Mouse (Mus musculus) layer of hippocampus, adult 9-10 months (tissue): Measurements from ENCODE around the gene Vmn2r28.
"Not testable (repeated sequence)": the region's sequence is repeated elsewhere in the genome, so short reads cannot be mapped to it uniquely, and the experiment has no call there.

Source experiments
- DNase-seq: peaks from one replicate; pipeline ENCODE4 v3.0.0; 2022; ENCODE audit warnings: low spot score

The Vmn2r28 gene

GRCm38 (mm10) chr7:5493856-5494255 lies at the start of gene Vmn2r28:
Gene Vmn2r28 (minus strand): TSS chr7:5493956.
- not testable (repeated sequence) for DNase-seq

DNA sequence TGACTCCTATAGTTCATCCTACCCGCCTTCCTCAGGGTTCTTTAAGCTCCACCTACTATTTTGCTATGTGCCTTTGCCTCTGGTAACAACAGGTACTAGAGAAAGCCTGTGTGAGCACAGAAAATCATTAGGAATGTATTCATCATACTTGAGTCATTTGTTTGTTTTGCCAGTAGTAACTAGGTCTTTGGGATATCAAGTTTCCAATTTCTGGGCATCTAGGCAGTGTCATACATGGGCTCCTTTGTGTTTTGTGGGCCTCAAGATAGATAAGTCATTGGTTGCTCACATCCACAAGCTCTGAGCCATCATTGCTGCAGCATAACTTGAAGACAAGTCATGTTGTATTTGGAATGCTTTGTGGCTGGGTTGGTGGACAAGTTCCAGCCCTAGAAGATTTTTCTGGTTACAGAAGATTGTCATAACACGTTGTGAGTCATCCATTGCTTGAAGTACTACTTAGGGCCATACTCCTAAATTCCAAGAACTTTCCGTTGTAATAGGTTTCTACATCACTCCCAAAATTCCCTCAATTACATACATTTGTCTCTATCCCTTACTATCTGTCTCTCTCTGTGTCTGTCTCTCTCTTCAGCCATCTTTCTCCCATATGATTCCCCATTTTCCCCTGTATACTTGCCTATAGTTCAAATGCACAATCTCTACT lies 47.1 kb upstream of the Vmn2r28 start:
- DNase-seq = not testable (repeated sequence)

DNA sequence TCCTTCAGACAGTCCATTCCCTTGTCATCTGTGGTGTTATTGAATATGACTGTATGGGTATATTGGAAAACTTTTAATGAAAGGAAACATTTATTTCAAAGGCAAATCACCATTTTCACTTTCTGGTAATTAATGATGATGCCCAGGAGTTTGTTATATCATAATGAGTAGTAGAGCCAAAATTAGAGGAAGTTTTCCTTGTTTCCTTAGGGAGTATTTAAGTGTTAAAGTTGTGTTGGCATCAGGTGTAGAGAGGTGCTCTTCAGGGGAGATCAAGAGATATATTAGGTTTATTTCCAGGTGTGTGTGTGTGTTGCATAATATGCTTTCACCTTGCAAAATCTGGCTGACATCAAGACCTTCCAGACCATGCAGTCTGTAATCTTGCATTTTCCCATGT lies 37.1 kb downstream of the Vmn2r28 start, which contains the start of gene Vmn1r59:
Gene Vmn1r59 (minus strand): TSS at position 101 of the 400 bp plus-strand sequence.
- no peak for DNase-seq

GRCm38 (mm10) chr7:5454011-5454410 lies 39.7 kb downstream of the Vmn2r28 start:
- not testable (repeated sequence) for DNase-seq

- no peak for DNase-seq
These were observed 45.1 kb downstream of the Vmn2r28 start for GRCm38 (mm10) chr7:5448627-5449026.
